Mouse (Mus musculus) MEL (cell line): ENCODE measurements at regions not wholly inside any gene's neighbourhood (a gene's known extent, or its start where the extent isn't known, plus 50 kb on each side); places are given as distances from the start of the nearest gene placed in this dataset.

Source experiments
- DNase-seq: peaks from one replicate; pipeline ENCODE4 v3.0.0; 2011; ENCODE audit warnings: low read depth, low spot score
- H3K27ac ChIP-seq: 2 replicates; pipeline ENCODE4 v1.5.1; 2012; ENCODE audit warnings: low read depth, mild to moderate bottlenecking, control low read depth, low read length, moderate library complexity; ENCODE audit not compliant: control insufficient read depth
- H3K27me3 ChIP-seq, 2 experiments: fragments of 150-350 bp in 1 of 2; sonication (generic) in 1 of 2; 2 replicates each; pipeline ENCODE4 v1.6.1; 2012; ENCODE audit warnings: low read length in 2 of 2, mild to moderate bottlenecking in 2 of 2, improper control_type of control experiment in 1 of 2, moderate library complexity in 1 of 2; ENCODE audit not compliant: insufficient read depth in 2 of 2, control insufficient read depth in 1 of 2
- H3K36me3 ChIP-seq, 2 experiments: 2 replicates each; pipeline ENCODE4 v1.6.1; 2012 to 2014; ENCODE audit warnings: low read length in 2 of 2, improper control_type of control experiment in 1 of 2, inconsistent platforms in 1 of 2, mild to moderate bottlenecking in 1 of 2; ENCODE audit not compliant: insufficient read depth in 2 of 2, control insufficient read depth in 1 of 2
- H3K4me1 ChIP-seq, 2 experiments: fragments of 150-350 bp in 1 of 2; sonication (generic) in 1 of 2; 2 replicates each; pipeline ENCODE4 v1.6.1; 2012; ENCODE audit warnings: low read length in 2 of 2, improper control_type of control experiment in 1 of 2, mild to moderate bottlenecking in 1 of 2; ENCODE audit not compliant: insufficient read depth in 2 of 2, control insufficient read depth in 1 of 2
- H3K4me3 ChIP-seq, 2 experiments: fragments of 150-350 bp in 1 of 2; sonication (generic) in 1 of 2; 2 replicates each; pipeline ENCODE4 v1.5.1; 2012; ENCODE audit warnings: low read depth in 2 of 2, low read length in 2 of 2, mild to moderate bottlenecking in 2 of 2, moderate library complexity in 2 of 2, control low read depth in 1 of 2, improper control_type of control experiment in 1 of 2; ENCODE audit not compliant: control insufficient read depth in 1 of 2, insufficient read depth in 1 of 2
- H3K79me2 ChIP-seq: 2 replicates; pipeline ENCODE4 v1.6.1; 2012; ENCODE audit warnings: mild to moderate bottlenecking, low read length, moderate library complexity; ENCODE audit not compliant: control insufficient read depth, poor library complexity, insufficient read depth
- H3K9ac ChIP-seq: 2 replicates; pipeline ENCODE4 v1.6.1; 2012; ENCODE audit warnings: low read depth, mild to moderate bottlenecking, control low read depth, low read length, moderate library complexity; ENCODE audit not compliant: control insufficient read depth, poor library complexity, severe bottlenecking
- H3K9me3 ChIP-seq: fragments of 150-350 bp; sonication (generic); replicated peaks from 2 replicates; pipeline ENCODE4 v1.6.1; 2012; ENCODE audit warnings: mild to moderate bottlenecking, low read length, improper control_type of control experiment, moderate library complexity; ENCODE audit not compliant: insufficient read depth
- BHLHE40 ChIP-seq: IDR thresholded peaks from 2 replicates; pipeline ENCODE4 v1.6.1; 2012; ENCODE audit warnings: low read depth, mild to moderate bottlenecking, inconsistent platforms, low read length, improper control_type of control experiment, borderline replicate concordance
- CHD1 ChIP-seq: IDR thresholded peaks from 2 replicates; pipeline ENCODE4 v1.6.1; 2012; ENCODE audit warnings: low read depth, mild to moderate bottlenecking, inconsistent platforms, low read length, improper control_type of control experiment
- CHD2 ChIP-seq: IDR thresholded peaks from 2 replicates; pipeline ENCODE4 v1.6.1; 2011; ENCODE audit warnings: low read length, improper control_type of control experiment
- CTCF ChIP-seq, 3 experiments: IDR thresholded peaks in 2 of 3; conservative IDR thresholded peaks in 1 of 3; 2 replicates each; pipeline ENCODE4 v1.5.1; 2011 to 2012; ENCODE audit warnings: low read length in 3 of 3, low read depth in 2 of 3, mild to moderate bottlenecking in 2 of 3, improper control_type of control experiment in 1 of 3, inconsistent platforms in 1 of 3, mixed read lengths in 1 of 3, moderate library complexity in 1 of 3; ENCODE audit not compliant: control insufficient read depth in 1 of 3, insufficient read depth in 1 of 3, poor library complexity in 1 of 3, severe bottlenecking in 1 of 3
- EP300 ChIP-seq, 2 experiments: IDR thresholded peaks; 2 replicates each; pipeline ENCODE4 v1.6.1; 2011; ENCODE audit warnings: improper control_type of control experiment in 2 of 2, low read length in 2 of 2, low read depth in 1 of 2, mild to moderate bottlenecking in 1 of 2
- ETS1 ChIP-seq: IDR thresholded peaks from 2 replicates; pipeline ENCODE4 v1.6.1; 2012; ENCODE audit warnings: low read depth, mild to moderate bottlenecking, inconsistent platforms, low read length, improper control_type of control experiment, moderate library complexity
- HCFC1 ChIP-seq: IDR thresholded peaks from 2 replicates; pipeline ENCODE4 v1.6.1; 2012; ENCODE audit warnings: low read depth, mild to moderate bottlenecking, inconsistent platforms, low read length, improper control_type of control experiment, moderate library complexity
- MAFK ChIP-seq: IDR thresholded peaks from 2 replicates; pipeline ENCODE4 v1.6.1; 2011; ENCODE audit warnings: low read depth, mild to moderate bottlenecking, low read length, improper control_type of control experiment, borderline replicate concordance
- MAZ ChIP-seq: IDR thresholded peaks from 2 replicates; pipeline ENCODE4 v1.6.1; 2012; ENCODE audit warnings: low read depth, mild to moderate bottlenecking, inconsistent platforms, low read length, improper control_type of control experiment
- MEF2A ChIP-seq: IDR thresholded peaks from 2 replicates; pipeline ENCODE4 v1.6.1; 2014; ENCODE audit warnings: low read depth, mild to moderate bottlenecking, inconsistent platforms, low read length, improper control_type of control experiment; ENCODE audit not compliant: poor library complexity, insufficient replicate concordance, severe bottlenecking; ENCODE audit errors: extremely low read depth
- MXI1 ChIP-seq: IDR thresholded peaks from 2 replicates; pipeline ENCODE4 v1.6.1; 2011; ENCODE audit warnings: mild to moderate bottlenecking, low read depth, low read length, improper control_type of control experiment
- MYB ChIP-seq: IDR thresholded peaks from 2 replicates; pipeline ENCODE4 v1.6.1; 2011; ENCODE audit warnings: mild to moderate bottlenecking, low read depth, low read length, improper control_type of control experiment
- MYC ChIP-seq: IDR thresholded peaks from 2 replicates; pipeline ENCODE4 v1.6.1; 2011; ENCODE audit warnings: low read depth, mild to moderate bottlenecking, low read length, improper control_type of control experiment, moderate library complexity
- NRF1 ChIP-seq: IDR thresholded peaks from 2 replicates; pipeline ENCODE4 v1.6.1; 2014; ENCODE audit warnings: low read depth, mild to moderate bottlenecking, inconsistent platforms, low read length, improper control_type of control experiment, moderate library complexity; ENCODE audit not compliant: poor library complexity, insufficient read depth, severe bottlenecking
- POLR2A ChIP-seq, 2 experiments: IDR thresholded peaks; 2 replicates each; pipeline ENCODE4 v1.6.1; 2011 to 2012; ENCODE audit warnings: low read length in 2 of 2, mild to moderate bottlenecking in 2 of 2, control low read depth in 1 of 2, improper control_type of control experiment in 1 of 2, low read depth in 1 of 2, moderate library complexity in 1 of 2; ENCODE audit not compliant: control insufficient read depth in 1 of 2, insufficient read depth in 1 of 2, poor library complexity in 1 of 2
- POLR2AphosphoS2 ChIP-seq: IDR thresholded peaks from 2 replicates; pipeline ENCODE4 v1.6.1; 2011; ENCODE audit warnings: low read length, improper control_type of control experiment
- RCOR1 ChIP-seq: IDR thresholded peaks from 2 replicates; pipeline ENCODE4 v1.6.1; 2012; ENCODE audit warnings: low read depth, mild to moderate bottlenecking, inconsistent platforms, low read length, improper control_type of control experiment
- SIN3A ChIP-seq: IDR thresholded peaks from 2 replicates; pipeline ENCODE4 v1.6.1; 2012; ENCODE audit warnings: low read length, improper control_type of control experiment, inconsistent platforms
- TBP ChIP-seq: IDR thresholded peaks from 2 replicates; pipeline ENCODE4 v1.8.0; 2011; ENCODE audit warnings: low read depth, low read length, improper control_type of control experiment
- TCF12 ChIP-seq: IDR thresholded peaks from 2 replicates; pipeline ENCODE4 v1.6.1; 2014; ENCODE audit warnings: low read depth, mild to moderate bottlenecking, inconsistent platforms, low read length, improper control_type of control experiment, moderate library complexity
- UBTF ChIP-seq: IDR thresholded peaks from 2 replicates; pipeline ENCODE4 v1.6.1; 2012; ENCODE audit warnings: low read depth, mild to moderate bottlenecking, inconsistent platforms, low read length, improper control_type of control experiment, moderate library complexity, borderline replicate concordance; ENCODE audit not compliant: insufficient read depth
- USF1 ChIP-seq: IDR thresholded peaks from 2 replicates; pipeline ENCODE4 v1.6.1; 2014; ENCODE audit warnings: low read depth, mild to moderate bottlenecking, inconsistent platforms, low read length, improper control_type of control experiment, moderate library complexity
- USF2 ChIP-seq, 2 experiments: IDR thresholded peaks; 2 replicates each; pipeline ENCODE4 v1.6.1; 2011 to 2012; ENCODE audit warnings: improper control_type of control experiment in 2 of 2, low read length in 2 of 2, borderline replicate concordance in 1 of 2, inconsistent platforms in 1 of 2, low read depth in 1 of 2, mild to moderate bottlenecking in 1 of 2; ENCODE audit not compliant: insufficient read depth in 1 of 2
- ZC3H11A ChIP-seq: IDR thresholded peaks from 2 replicates; pipeline ENCODE4 v1.6.1; 2012; ENCODE audit warnings: low read depth, mild to moderate bottlenecking, inconsistent platforms, low read length, improper control_type of control experiment
- ZMIZ1 ChIP-seq: IDR thresholded peaks from 2 replicates; pipeline ENCODE4 v1.6.1; 2012; ENCODE audit warnings: low read depth, mild to moderate bottlenecking, inconsistent platforms, low read length, improper control_type of control experiment, moderate library complexity
- ZNF384 ChIP-seq: IDR thresholded peaks from 2 replicates; pipeline ENCODE4 v1.6.1; 2012; ENCODE audit warnings: low read depth, mild to moderate bottlenecking, inconsistent platforms, low read length, improper control_type of control experiment

DNA sequence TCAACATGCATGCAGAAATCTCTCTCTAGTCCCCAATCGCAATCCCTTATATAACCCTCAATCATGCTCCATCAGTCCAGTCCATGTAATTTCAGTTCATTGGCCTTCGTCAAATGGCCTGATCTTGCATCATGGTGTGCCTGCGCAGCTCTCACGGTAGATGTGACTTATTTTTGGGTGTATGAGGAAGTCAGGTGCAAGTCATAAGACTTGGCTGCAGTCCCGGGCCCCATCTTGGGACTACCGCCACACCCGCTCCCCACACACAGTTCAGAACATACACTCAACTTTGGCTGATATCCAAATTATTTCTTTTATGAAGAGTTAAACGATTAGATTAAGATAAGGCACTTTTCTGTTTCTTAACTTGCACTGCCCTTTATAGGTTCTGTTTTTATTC, 504.7 kb upstream of the Itga1 start:
- Histone ChIP-seq H3K79me2 (no peaks in the 10 kb centered on the region), H3K27ac (peak overlapping the region; percentile 49), H3K4me1 (peaks cover 0 to 6% of the 10 kb centered on the region in 2 experiments; a peak in 2 of 4 replicates), H3K36me3 (peaks cover 0 to 10% of the 10 kb centered on the region in 2 experiments; a peak in 2 of 4 replicates), H3K27me3 (no peaks in the 10 kb centered on the region), H3K4me3 (no peak overlapping the region), H3K9me3 (no peaks in the 10 kb centered on the region), H3K9ac (no peak overlapping the region)
- DNase-seq: peak; percentile 59
- TF ChIP-seq HCFC1 (no peak), EP300 (IDR thresholded peaks at IDR 0.05; ENCODE audit: low read depth in 1 of 2, low read length in 2 of 2) (peak; percentile 22 to 64; a peak in 2 of 4 replicates), BHLHE40 (peak; percentile 60; the same call in 1 of the 2 replicates), POLR2AphosphoS2 (no peak), USF1 (peak; percentile 52; the same call in 1 of the 2 replicates), NRF1 (peak; percentile 54; the same call in 1 of the 2 replicates), RCOR1 (no peak), ZC3H11A (no peak), MAFK (no peak), MEF2A (peak; percentile 53; the same call in 1 of the 2 replicates), MXI1 (0 out of 2 replicates have a peak, but pooled peaks have one; percentile 24), ETS1 (peak; percentile 73)

DNA sequence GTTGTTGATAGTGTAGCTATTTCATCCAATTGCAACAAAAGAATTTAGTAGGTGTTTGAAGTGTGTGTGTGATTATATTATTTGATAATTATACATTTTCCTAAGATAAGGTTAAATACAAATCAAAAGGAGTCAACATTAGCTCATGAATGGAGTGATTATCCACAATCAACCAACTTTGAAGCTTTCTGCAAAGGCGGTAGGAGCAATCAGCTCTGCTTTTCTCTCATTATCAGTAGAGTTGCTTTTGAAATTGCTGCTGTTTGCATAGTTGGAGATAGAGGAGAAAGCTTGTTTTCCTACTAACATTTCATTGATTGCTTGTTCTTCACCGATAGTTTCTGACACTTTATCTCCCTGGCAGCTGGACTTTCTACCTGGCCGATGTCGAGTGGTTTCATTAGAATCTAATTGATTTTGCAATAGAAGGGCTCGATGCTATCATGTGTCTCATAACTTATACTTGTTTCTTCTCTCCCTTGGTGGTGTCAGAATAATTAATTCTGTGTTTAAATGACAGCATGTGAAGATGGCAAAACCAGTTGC, 493.4 kb upstream of the Itga1 start:
- TF ChIP-seq TCF12 (no peak), CHD2 (no peak), ZMIZ1 (no peak), CTCF (IDR thresholded peaks at IDR 0.05 in 2 of 3, conservative IDR thresholded peaks at IDR 0.05 in 1 of 3; ENCODE audit: control insufficient read depth in 1 of 3, insufficient read depth in 1 of 3, low read depth in 2 of 3, low read length in 3 of 3, poor library complexity in 1 of 3, severe bottlenecking in 1 of 3) (no peak), POLR2A (IDR thresholded peaks at IDR 0.05; ENCODE audit: control insufficient read depth in 1 of 2, insufficient read depth in 1 of 2, low read depth in 1 of 2, low read length in 2 of 2, poor library complexity in 1 of 2) (no peak), USF2 (IDR thresholded peaks at IDR 0.05; ENCODE audit: borderline replicate concordance in 1 of 2, insufficient read depth in 1 of 2, low read depth in 1 of 2, low read length in 2 of 2) (no peak), BHLHE40 (no peak), SIN3A (no peak), MAZ (no peak), ZNF384 (no peak), UBTF (no peak), MXI1 (no peak), CHD1 (no peak), MYC (no peak), TBP (no peak), MYB (no peak), HCFC1 (no peak), NRF1 (no peak)
- no peaks in the 10 kb centered on the region for H3K79me2 ChIP-seq
- no peak for DNase-seq

More for the DNA sequence above, 493.4 kb upstream of the Itga1 start:
- Histone ChIP-seq H3K4me1 (no peaks in the 10 kb centered on the region), H3K27ac (no peak overlapping the region), H3K9me3 (no peaks in the 10 kb centered on the region), H3K9ac (no peak overlapping the region), H3K27me3 (no peaks in the 10 kb centered on the region), H3K36me3 (no peaks in the 10 kb centered on the region), H3K4me3 (no peak overlapping the region)
